Mouse (Mus musculus) limb, embryonic 15.5 days (tissue): Measurements from ENCODE around the gene Zfp385c. TPM values are rescaled to one million over a fixed set of nuclear protein-coding genes. Genes with fewer than 3 reads are reported as not detected.

Source experiments
- ATAC-seq: fragments of 200-750 bp; cut with Nextera tagmentation; 2 replicates; pipeline ENCODE4 v1.8.0; 2017; ENCODE audit warnings: low read depth, moderate TSS enrichment; ENCODE audit not compliant: insufficient number of reproducible peaks, low FRiP score, low TSS enrichment
- H3K27ac ChIP-seq: fragments of 300-500 bp; sonication (generic); 2 replicates; pipeline ENCODE4 v1.5.1; 2015; ENCODE audit warnings: moderate library complexity, mild to moderate bottlenecking, inconsistent platforms
- H3K27me3 ChIP-seq: fragments of 300-500 bp; sonication (generic); 2 replicates; pipeline ENCODE4 v1.6.1; 2015; ENCODE audit warnings: inconsistent platforms
- H3K36me3 ChIP-seq: fragments of 300-500 bp; sonication (generic); 2 replicates; pipeline ENCODE4 v1.6.1; 2015; ENCODE audit warnings: inconsistent platforms
- H3K4me1 ChIP-seq: fragments of 300-500 bp; sonication (generic); 2 replicates; pipeline ENCODE4 v1.6.1; 2015; ENCODE audit warnings: inconsistent platforms
- H3K4me2 ChIP-seq: fragments of 300-500 bp; sonication (generic); 2 replicates; pipeline ENCODE4 v1.6.1; 2015; ENCODE audit warnings: mild to moderate bottlenecking, inconsistent platforms
- H3K4me3 ChIP-seq: fragments of 300-500 bp; sonication (generic); 2 replicates; pipeline ENCODE4 v1.5.1; 2015; ENCODE audit warnings: mild to moderate bottlenecking, inconsistent platforms
- H3K9ac ChIP-seq: fragments of 300-500 bp; sonication (generic); 2 replicates; pipeline ENCODE4 v1.6.1; 2015; ENCODE audit warnings: inconsistent platforms
- H3K9me3 ChIP-seq: fragments of 300-500 bp; sonication (generic); 2 replicates; pipeline ENCODE4 v1.6.1; 2016; ENCODE audit warnings: inconsistent platforms
- WGBS: fragments of 180-500 bp; shearing (Covaris S2); methylation state at CpG from one replicate; pipeline ENCODE4 v1.1.7; 2015; 5-methylcytosine and 5-hydroxymethylcytosine counted together
- polyA plus RNA-seq: library from polyadenylated mRNA; unstranded; fragments of >200 nt; fragmentation: Nextera tagmentation; extraction: Ambion mirVana; gene quantifications from 2 replicates; pipeline ENCODE4 v1.2.1, GENCODE M21; 2015

The Zfp385c gene
- polyA plus RNA-seq, 1 experiment from 2014 or later: 1.4 TPM

- H3K9me3 ChIP-seq: no peaks in the 10 kb centered on the region
- no peak for ATAC-seq
- H3K36me3 ChIP-seq: peaks cover 57% of the 10 kb centered on the region
- H3K4me1 ChIP-seq: peaks cover 34% of the 10 kb centered on the region
- peak overlapping the region; percentile 54; the same call in 1 of the 2 replicates for H3K4me2 ChIP-seq
- H3K27me3 ChIP-seq: no peaks in the 10 kb centered on the region
- H3K27ac ChIP-seq: peak overlapping the region; percentile 63
- H3K4me3 ChIP-seq: no peak overlapping the region
- 47% methylated on average over 6 of the region's 6 CpGs for WGBS
- peak overlapping the region; percentile 7; the same call in 1 of the 2 replicates for H3K9ac ChIP-seq
Measured at GRCm38 (mm10) chr11:100714534-100714915, 22.3 kb upstream of the Zfp385c start.

DNA sequence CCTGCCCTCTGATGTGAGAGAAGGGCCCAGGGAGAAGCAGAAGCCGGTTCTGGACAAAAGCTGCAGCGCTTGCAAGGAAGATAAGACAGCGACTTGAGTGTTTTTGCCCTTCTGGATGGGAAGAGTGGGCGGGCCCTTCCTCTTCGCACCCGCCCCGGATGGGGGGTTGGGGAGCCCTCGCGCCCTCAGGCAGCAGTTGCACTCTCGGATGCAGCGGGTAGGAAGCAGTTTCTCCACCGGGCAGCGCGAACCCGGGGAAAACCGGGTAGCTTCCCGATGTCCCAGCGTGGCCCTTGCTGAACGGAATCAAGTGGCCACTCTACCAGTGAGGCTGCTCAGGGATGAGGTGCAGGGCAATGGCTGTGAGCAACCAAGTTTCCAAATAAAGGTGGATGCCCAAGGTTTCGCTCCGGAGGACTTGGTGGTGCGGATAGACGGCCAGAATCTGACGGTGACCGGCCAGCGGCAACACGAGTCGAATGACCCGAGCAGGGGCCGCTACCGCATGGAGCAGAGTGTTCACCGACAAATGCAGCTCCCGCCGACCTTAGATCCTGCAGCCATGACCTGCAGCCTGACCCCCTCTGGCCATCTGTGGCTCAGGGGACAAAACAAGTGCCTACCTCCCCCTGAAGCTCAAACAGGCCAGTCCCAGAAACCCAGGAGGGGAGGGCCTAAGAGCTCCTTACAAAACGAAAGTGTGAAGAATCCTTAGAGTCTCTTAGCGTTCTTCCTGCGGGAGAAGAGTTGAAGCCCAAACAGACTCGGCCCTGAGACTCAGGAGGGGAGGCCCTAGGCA lies 21.7 kb upstream of the Zfp385c start, which contains the start of gene Hspb9:
TSS of gene Hspb9 (plus strand) at position 116 of the 799 bp plus-strand sequence.
- 9% methylated on average over 38 of the region's 38 CpGs for WGBS
- no peak for ATAC-seq
- H3K27ac ChIP-seq: peak within 1 kb of the TSS; percentile 63
- peaks cover 31% of the 10 kb centered on the region for H3K4me1 ChIP-seq
- peaks cover 57% of the 10 kb centered on the region for H3K36me3 ChIP-seq
- H3K4me3 ChIP-seq: peak within 1 kb of the TSS; percentile 27
- H3K4me2 ChIP-seq: peak within 1 kb of the TSS; percentile 54
- peak within 1 kb of the TSS; percentile 7; the same call in 1 of the 2 replicates for H3K9ac ChIP-seq
- H3K9me3 ChIP-seq: no peaks in the 10 kb centered on the region
- H3K27me3 ChIP-seq: no peaks in the 10 kb centered on the region

DNA sequence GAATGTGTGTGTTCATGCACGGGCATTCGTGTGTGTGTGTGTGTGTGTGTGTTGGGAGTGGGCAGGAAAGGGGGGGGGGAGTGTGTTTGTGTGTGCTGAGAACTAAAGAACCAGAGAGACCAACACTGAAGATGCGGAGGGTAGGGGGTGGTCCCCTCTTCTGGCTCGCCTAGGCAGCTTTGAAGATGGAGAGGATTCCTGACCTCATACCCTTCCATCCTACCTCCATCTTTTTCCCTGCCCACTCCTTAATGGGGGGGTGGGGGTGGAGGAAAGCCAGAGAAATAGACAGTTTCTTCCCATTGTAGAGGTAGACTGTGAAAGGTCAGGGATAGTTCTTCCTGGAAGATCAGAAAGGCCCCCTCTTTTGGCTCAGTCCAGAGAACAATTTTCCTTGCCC lies 20.9 kb upstream of the Zfp385c start:
- Histone ChIP-seq H3K36me3 (peaks cover 57% of the 10 kb centered on the region), H3K27me3 (no peaks in the 10 kb centered on the region), H3K4me3 (0 out of 2 replicates have a peak overlapping the region, but pooled peaks have one; percentile 27), H3K4me1 (peaks cover 31% of the 10 kb centered on the region), H3K27ac (no peak overlapping the region; the same call in 1 of the 2 replicates), H3K9me3 (no peaks in the 10 kb centered on the region), H3K4me2 (peak overlapping the region; percentile 54), H3K9ac (no peak overlapping the region)
- 70% methylated on average over 4 of the region's 4 CpGs for WGBS
- ATAC-seq: no peak

GRCm38 (mm10) chr11:100711783-100712615 lies 19.7 kb upstream of the Zfp385c start, which contains the start of gene Kat2a:
Gene Kat2a, minus strand, starts transcription at chr11:100712465.
- no peaks in the 10 kb centered on the region for H3K9me3 ChIP-seq
- WGBS: under 1% methylated on average over 47 of the region's 48 CpGs
- peaks cover 57% of the 10 kb centered on the region for H3K36me3 ChIP-seq

DNA sequence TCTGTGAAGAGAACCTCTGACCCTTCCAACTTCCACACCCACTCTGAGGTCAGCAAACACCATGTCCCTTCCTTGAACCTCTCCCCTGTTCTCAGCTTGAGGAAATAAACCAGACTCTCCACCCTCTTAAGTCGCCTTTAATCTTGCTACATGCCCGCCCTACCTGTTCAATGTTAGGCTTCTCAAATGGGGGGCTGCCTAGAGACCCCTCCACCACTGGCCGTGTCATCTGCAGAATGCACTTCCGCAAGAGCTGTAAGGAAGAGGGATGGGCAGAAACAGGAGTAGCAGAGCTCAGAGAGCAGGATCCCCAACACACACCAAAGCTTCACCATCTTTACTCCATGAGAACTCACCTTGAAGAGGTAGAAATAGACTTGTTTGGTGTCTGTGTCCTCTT lies 18.7 kb upstream of the Zfp385c start:
- H3K4me2 ChIP-seq: peak overlapping the region; percentile 79; the same call in 1 of the 2 replicates
- WGBS: 77% methylated on average over 4 of the region's 4 CpGs

More at GRCm38 (mm10) chr11:100711783-100712615, 19.7 kb upstream of the Zfp385c start, which contains the start of gene Kat2a:
- Histone ChIP-seq H3K4me3 (peak within 1 kb of the TSS; percentile 73), H3K4me2 (peak within 1 kb of the TSS; percentile 79), H3K27me3 (no peaks in the 10 kb centered on the region), H3K27ac (peak within 1 kb of the TSS; percentile 86), H3K9ac (peak within 1 kb of the TSS; percentile 87), H3K4me1 (peaks cover 31% of the 10 kb centered on the region)
- peak; percentile 82 for ATAC-seq

GRCm38 (mm10) chr11:100710528-100710927 lies 18.3 kb upstream of the Zfp385c start:
- Histone ChIP-seq H3K4me2 (no peak overlapping the region), H3K4me3 (no peak overlapping the region), H3K9me3 (no peaks in the 10 kb centered on the region), H3K36me3 (peaks cover 59% of the 10 kb centered on the region), H3K27me3 (no peaks in the 10 kb centered on the region), H3K9ac (no peak overlapping the region), H3K4me1 (peaks cover 31% of the 10 kb centered on the region), H3K27ac (no peak overlapping the region)
- 91% methylated on average over 15 of the region's 15 CpGs for WGBS
- ATAC-seq: no peak

More for the DNA sequence above, 18.7 kb upstream of the Zfp385c start:
- no peak overlapping the region for H3K9ac ChIP-seq
- H3K36me3 ChIP-seq: peaks cover 59% of the 10 kb centered on the region
- no peaks in the 10 kb centered on the region for H3K27me3 ChIP-seq
- ATAC-seq: no peak
- H3K4me1 ChIP-seq: peaks cover 31% of the 10 kb centered on the region
- no peak overlapping the region for H3K27ac ChIP-seq
- no peak overlapping the region for H3K4me3 ChIP-seq
- H3K9me3 ChIP-seq: no peaks in the 10 kb centered on the region

- H3K9me3 ChIP-seq: no peaks in the 10 kb centered on the region
- peaks cover 64% of the 10 kb centered on the region for H3K36me3 ChIP-seq
- H3K4me3 ChIP-seq: no peak overlapping the region
- no peak overlapping the region for H3K27ac ChIP-seq
- ATAC-seq: no peak
- H3K9ac ChIP-seq: no peak overlapping the region
- no peaks in the 10 kb centered on the region for H3K27me3 ChIP-seq
- no peak overlapping the region for H3K4me2 ChIP-seq
- peaks cover 29% of the 10 kb centered on the region for H3K4me1 ChIP-seq
- 97% methylated on average over 9 of the region's 9 CpGs for WGBS
Measured at GRCm38 (mm10) chr11:100709201-100709810, 17.1 kb upstream of the Zfp385c start.

GRCm38 (mm10) chr11:100705095-100705747 lies 13.0 kb upstream of the Zfp385c start:
- H3K4me3 ChIP-seq: no peak overlapping the region
- no peak overlapping the region for H3K27ac ChIP-seq
- H3K27me3 ChIP-seq: no peaks in the 10 kb centered on the region
- no peak overlapping the region for H3K4me2 ChIP-seq
- H3K9ac ChIP-seq: no peak overlapping the region
- WGBS: 89% methylated on average over 23 of the region's 23 CpGs
- H3K9me3 ChIP-seq: no peaks in the 10 kb centered on the region
- peaks cover 26% of the 10 kb centered on the region for H3K4me1 ChIP-seq
- no peak for ATAC-seq
- peaks cover 60% of the 10 kb centered on the region for H3K36me3 ChIP-seq

GRCm38 (mm10) chr11:100703851-100704531 lies 11.7 kb upstream of the Zfp385c start, which contains the start of gene Dhx58:
Gene Dhx58, minus strand, starts transcription at chr11:100704271.
- Histone ChIP-seq H3K4me3 (no peak within 1 kb of the TSS), H3K4me1 (peaks cover 26% of the 10 kb centered on the region), H3K9ac (no peak within 1 kb of the TSS), H3K4me2 (no peak within 1 kb of the TSS), H3K27me3 (no peaks in the 10 kb centered on the region), H3K27ac (peak within 1 kb of the TSS; percentile 64; the same call in 1 of the 2 replicates), H3K9me3 (no peaks in the 10 kb centered on the region), H3K36me3 (peaks cover 48% of the 10 kb centered on the region)
- 57% methylated on average over 7 of the region's 7 CpGs for WGBS
- no peak for ATAC-seq

- Histone ChIP-seq H3K9me3 (no peaks in the 10 kb centered on the region), H3K27ac (no peak overlapping the region), H3K4me2 (no peak overlapping the region), H3K4me1 (peaks cover 26% of the 10 kb centered on the region), H3K36me3 (peaks cover 42% of the 10 kb centered on the region), H3K27me3 (no peaks in the 10 kb centered on the region), H3K4me3 (no peak overlapping the region), H3K9ac (no peak overlapping the region)
- no peak for ATAC-seq
- WGBS: 70% methylated on average over 11 of the region's 11 CpGs
Measured at GRCm38 (mm10) chr11:100703366-100703765, 11.1 kb upstream of the Zfp385c start.
